ENCODE assay signal across 9 mouse cellular contexts in genomic region chrX:169883536-169884272, GRCm38 (mm10).
DNase-seq lines count a peak whose midpoint lies in the region; ATAC-seq and TF ChIP-seq lines count a peak whose summit lies in the region.
"Had no signal": no experiment of that assay in that cellular context is flagged by ENCODE, and none has a peak within 500 bp of the region (broad histone marks: within the 10 kb centered on the region; RNA-seq: fewer than 3 reads in every experiment).

No protein-coding gene starts in this region.

- peak; percentile 53 for DNase-seq in embryonic facial prominence, embryonic 11.5 days (ENCODE audit: low spot score)
- DNase-seq in embryonic facial prominence, embryonic 10.5 days (ENCODE audit: low spot score) = no peak
- DNase-seq in liver, adult 2 months (ENCODE audit: extremely low read depth, low read depth, low spot score) = peak; percentile 58
- DNase-seq in ZHBTc4 (ENCODE audit: low read depth, low spot score) = peak; percentile 70
- no peak for DNase-seq in gastrocnemius, postnatal 36 days

- H3K4me1 ChIP-seq in embryonic facial prominence, embryonic 11.5 days (ENCODE audit: control insufficient read depth, insufficient read depth, low read length) = no peaks in the 10 kb centered on the region
- peaks cover 12% of the 10 kb centered on the region for H3K4me1 ChIP-seq in embryonic facial prominence, embryonic 10.5 days
- peaks cover 4% of the 10 kb centered on the region for H3K4me1 ChIP-seq in liver, adult 2 months (ENCODE audit: control insufficient read depth, insufficient read depth, low read length)
- no peaks in the 10 kb centered on the region for H3K4me1 ChIP-seq in liver, embryonic 12.5 days

- ATAC-seq in embryonic facial prominence, embryonic 11.5 days (replicated peaks; ENCODE audit: insufficient number of reproducible peaks, low FRiP score, low TSS enrichment, low read depth) = no peak
- no peak for ATAC-seq in liver, embryonic 12.5 days
- no peak for ATAC-seq in megakaryocyte-erythroid progenitor cell, adult 5-6 weeks (replicated peaks; ENCODE audit: low FRiP score, low TSS enrichment, poor library complexity, severe bottlenecking)

- no peak overlapping the region for H3K9ac ChIP-seq in embryonic facial prominence, embryonic 11.5 days (replicated peaks; ENCODE audit: low read length)
- H3K9ac ChIP-seq in liver, adult 2 months (ENCODE audit: low read depth, low read length) = no peak overlapping the region
- no peak overlapping the region for H3K9ac ChIP-seq in liver, embryonic 12.5 days

- no peak overlapping the region for H3K4me2 ChIP-seq in embryonic facial prominence, embryonic 11.5 days (ENCODE audit: low read depth, low read length)
- H3K4me2 ChIP-seq in liver, embryonic 12.5 days = no peak overlapping the region
- H3K4me2 ChIP-seq in myocyte (ENCODE audit: low read depth) = peak overlapping the region; percentile 78

- H3K79me2 ChIP-seq in liver, adult 2 months (ENCODE audit: control insufficient read depth, insufficient read depth, low read length) = no peaks in the 10 kb centered on the region; the same call in 1 of the 2 replicates
- H3K79me2 ChIP-seq in myocyte (ENCODE audit: control insufficient read depth, insufficient read depth) = peaks cover 58% of the 10 kb centered on the region

- H3K9me3 ChIP-seq in embryonic facial prominence, embryonic 11.5 days (replicated peaks; ENCODE audit: control insufficient read depth, low read length) = no peaks in the 10 kb centered on the region
- no peaks in the 10 kb centered on the region for H3K9me3 ChIP-seq in embryonic facial prominence, embryonic 10.5 days
- H3K9me3 ChIP-seq in liver, embryonic 12.5 days (replicated peaks) = no peaks in the 10 kb centered on the region

- no peak for TF ChIP-seq POLR2A in liver, adult 2 months (IDR thresholded peaks at IDR 0.05; ENCODE audit: extremely low read depth, insufficient read depth, low read length)
- TF ChIP-seq POLR2A in myocyte (IDR thresholded peaks at IDR 0.05; ENCODE audit: insufficient read length, low read depth) = no peak

- no peaks in the 10 kb centered on the region for H3K36me3 ChIP-seq in embryonic facial prominence, embryonic 11.5 days (replicated peaks; ENCODE audit: control insufficient read depth, insufficient read depth, low read depth, low read length)
- no peaks in the 10 kb centered on the region for H3K36me3 ChIP-seq in embryonic facial prominence, embryonic 10.5 days (replicated peaks)
- H3K36me3 ChIP-seq in liver, adult 2 months (ENCODE audit: control insufficient read depth, insufficient read depth, low read length) = no peaks in the 10 kb centered on the region
- H3K36me3 ChIP-seq in liver, embryonic 12.5 days = no peaks in the 10 kb centered on the region
- peaks cover 3% of the 10 kb centered on the region for H3K36me3 ChIP-seq in myocyte (ENCODE audit: control insufficient read depth, insufficient read depth)

- peaks cover 8% of the 10 kb centered on the region; the same call in 1 of the 2 replicates for H3K27me3 ChIP-seq in embryonic facial prominence, embryonic 11.5 days (ENCODE audit: control insufficient read depth, insufficient read depth, low read length)
- H3K27me3 ChIP-seq in embryonic facial prominence, embryonic 10.5 days (replicated peaks; ENCODE audit: low read depth, poor library complexity, severe bottlenecking) = peaks cover 83% of the 10 kb centered on the region
- H3K27me3 ChIP-seq in liver, adult 2 months (ENCODE audit: control insufficient read depth, insufficient read depth, low read length) = no peaks in the 10 kb centered on the region
- H3K27me3 ChIP-seq in liver, embryonic 12.5 days (replicated peaks) = peaks cover 31% of the 10 kb centered on the region
- no peaks in the 10 kb centered on the region for H3K27me3 ChIP-seq in myocyte (ENCODE audit: control insufficient read depth, insufficient read depth, insufficient read length)

- no peak overlapping the region for H3K4me3 ChIP-seq in embryonic facial prominence, embryonic 11.5 days (ENCODE audit: low read depth, low read length)
- H3K4me3 ChIP-seq in embryonic facial prominence, embryonic 10.5 days = no peak overlapping the region
- H3K4me3 ChIP-seq in liver, adult 2 months (ENCODE audit: insufficient read depth, low read depth, low read length) = no peak overlapping the region
- no peak overlapping the region for H3K4me3 ChIP-seq in liver, embryonic 12.5 days
- peak overlapping the region; percentile 97 for H3K4me3 ChIP-seq in myocyte

- intact Hi-C loops in gastrocnemius, postnatal 36 days (cut with DNase I) = loop anchor here (5.0 kb wide), 1 partner anchor 84 kb away; no protein-coding TSS in a partner anchor

- no peak overlapping the region for H3K27ac ChIP-seq in embryonic facial prominence, embryonic 11.5 days (replicated peaks; ENCODE audit: low read depth, low read length)
- no peak overlapping the region for H3K27ac ChIP-seq in embryonic facial prominence, embryonic 10.5 days (replicated peaks)
- no peak overlapping the region for H3K27ac ChIP-seq in liver, adult 2 months (replicated peaks; ENCODE audit: insufficient read depth, low read depth, low read length)
- no peak overlapping the region for H3K27ac ChIP-seq in liver, embryonic 12.5 days
- H3K27ac ChIP-seq: macrophage had no signal

- H3ac ChIP-seq in myocyte (ENCODE audit: control insufficient read depth, insufficient read length) = no peak overlapping the region

- no peak for TF ChIP-seq CTCF in liver, adult 2 months (IDR thresholded peaks at IDR 0.05; ENCODE audit: low read depth, low read length)

- WGBS in embryonic facial prominence, embryonic 11.5 days = 45% methylated on average over 8 of the region's 8 CpGs
- 51% methylated on average over 8 of the region's 8 CpGs for WGBS in embryonic facial prominence, embryonic 10.5 days
- WGBS in liver, adult 2 months = 23% methylated on average over 8 of the region's 8 CpGs
- WGBS in liver, embryonic 12.5 days (ENCODE audit: insufficient replicate concordance) = 53% methylated on average over 8 of the region's 8 CpGs

TF ChIP-seq in myocyte, 11 proteins besides CTCF, POLR2A, EP300 and RAD21:
- TF ChIP-seq MYOG (IDR thresholded peaks at IDR 0.05; ENCODE audit: control insufficient read depth in 1 of 3, insufficient read depth in 1 of 3, insufficient read length in 2 of 3, low read depth in 2 of 3) (no peak), MAX (IDR thresholded peaks at IDR 0.05; ENCODE audit: low read depth) (no peak)

Comparison
In these comparisons a context has a peak if more than half of its experiments do, and no peak if none do; other contexts are left out.
1. DNase-seq: peak in embryonic facial prominence, embryonic 11.5 days (single experiment), liver, adult 2 months (single experiment) and ZHBTc4 (single experiment); none in embryonic facial prominence, embryonic 10.5 days (single experiment) and gastrocnemius, postnatal 36 days (0 of 2).